Mouse (Mus musculus) embryonic facial prominence, embryonic 15.5 days (tissue): Measurements from ENCODE around the gene Glg1. TPM values are rescaled to one million over a fixed set of nuclear protein-coding genes. Genes with fewer than 3 reads are reported as not detected.

Experiments used
- ATAC-seq: fragments of 200-750 bp; cut with Nextera tagmentation; 2 replicates; pipeline ENCODE4 v1.8.0; 2017; ENCODE audit warnings: low read depth, moderate TSS enrichment; ENCODE audit not compliant: insufficient number of reproducible peaks, low FRiP score, low TSS enrichment
- H3K27ac ChIP-seq: fragments of 300-500 bp; sonication (generic); replicated peaks from 2 replicates; pipeline ENCODE4 v1.5.1; 2015; ENCODE audit warnings: mild to moderate bottlenecking, inconsistent platforms
- H3K27me3 ChIP-seq: fragments of 300-500 bp; sonication (generic); 2 replicates; pipeline ENCODE4 v1.6.1; 2015; ENCODE audit warnings: inconsistent platforms
- H3K36me3 ChIP-seq: fragments of 300-500 bp; sonication (generic); 2 replicates; pipeline ENCODE4 v1.6.1; 2015; ENCODE audit warnings: mild to moderate bottlenecking, inconsistent platforms
- H3K4me1 ChIP-seq: fragments of 300-500 bp; sonication (generic); 2 replicates; pipeline ENCODE4 v1.6.1; 2015; ENCODE audit warnings: inconsistent platforms
- H3K4me2 ChIP-seq: fragments of 300-500 bp; sonication (generic); replicated peaks from 2 replicates; pipeline ENCODE4 v1.6.1; 2015; ENCODE audit warnings: mild to moderate bottlenecking, inconsistent platforms
- H3K4me3 ChIP-seq: fragments of 300-500 bp; sonication (generic); replicated peaks from 2 replicates; pipeline ENCODE4 v1.5.1; 2015; ENCODE audit warnings: mild to moderate bottlenecking, inconsistent platforms
- H3K9ac ChIP-seq: fragments of 300-500 bp; sonication (generic); 2 replicates; pipeline ENCODE4 v1.6.1; 2015; ENCODE audit warnings: inconsistent platforms
- H3K9me3 ChIP-seq: fragments of 300-500 bp; sonication (generic); replicated peaks from 2 replicates; pipeline ENCODE4 v1.6.1; 2016; ENCODE audit warnings: inconsistent platforms
- WGBS: fragments of 180-500 bp; shearing (Covaris S2); methylation state at CpG from one replicate; pipeline ENCODE4 v1.1.7; 2015; 5-methylcytosine and 5-hydroxymethylcytosine counted together
- microRNA-seq: library from miRNA; unstranded; fragments of <30 nt; microRNA quantifications from one replicate; pipeline ENCODE4, GENCODE M21; 2016; ENCODE audit warnings: borderline number of aligned reads
- polyA plus RNA-seq: library from polyadenylated mRNA; unstranded; fragments of >200 nt; fragmentation: Nextera tagmentation; extraction: Ambion mirVana; gene quantifications from 2 replicates; pipeline ENCODE4 v1.2.1, GENCODE M21; 2015

Glg1 gene
- polyA plus RNA-seq, 1 experiment from 2014 or later, result 80.6 TPM

GRCm38 (mm10) chr8:111130756-111131155, 128.3 kb downstream of the Glg1 start:
- H3K4me1 ChIP-seq, result no peaks in the 10 kb centered on the region
- H3K27me3 ChIP-seq, result no peaks in the 10 kb centered on the region
- no peaks in the 10 kb centered on the region for H3K9me3 ChIP-seq
- no peak overlapping the region for H3K4me2 ChIP-seq
- no peak overlapping the region for H3K4me3 ChIP-seq
- no peak overlapping the region for H3K27ac ChIP-seq
- peaks cover 75% of the 10 kb centered on the region for H3K36me3 ChIP-seq
- no peak overlapping the region for H3K9ac ChIP-seq
- WGBS, result 77% methylated on average over 2 of the region's 2 CpGs
- no peak for ATAC-seq

- H3K4me1 ChIP-seq, result no peaks in the 10 kb centered on the region
- no peak overlapping the region for H3K27ac ChIP-seq
- H3K4me3 ChIP-seq, result no peak overlapping the region
- 85% methylated on average over 3 of the region's 3 CpGs for WGBS
- no peak overlapping the region for H3K9ac ChIP-seq
- no peaks in the 10 kb centered on the region for H3K9me3 ChIP-seq
- ATAC-seq, result no peak
- no peak overlapping the region for H3K4me2 ChIP-seq
- H3K27me3 ChIP-seq, result no peaks in the 10 kb centered on the region
- H3K36me3 ChIP-seq, result peaks cover 83% of the 10 kb centered on the region
Observed at GRCm38 (mm10) chr8:111119481-111119880, 139.5 kb downstream of the Glg1 start.

- 92% methylated on average over 5 of the region's 5 CpGs for WGBS
- H3K4me2 ChIP-seq, result no peak overlapping the region
- no peaks in the 10 kb centered on the region for H3K4me1 ChIP-seq
- no peak overlapping the region for H3K4me3 ChIP-seq
- H3K9ac ChIP-seq, result no peak overlapping the region
- H3K36me3 ChIP-seq, result peaks cover 66% of the 10 kb centered on the region
- no peak overlapping the region for H3K27ac ChIP-seq
- ATAC-seq, result no peak
- H3K9me3 ChIP-seq, result no peaks in the 10 kb centered on the region
- no peaks in the 10 kb centered on the region for H3K27me3 ChIP-seq
Observed at GRCm38 (mm10) chr8:111114891-111115290, 144.1 kb downstream of the Glg1 start.

Small RNA genes within 50 kb of the gene (microRNA-seq; reads per million reads assigned to microRNA genes)
- not detected for gene Gm23193

Other genes starting within 250 kb of the Glg1 start
- gene Ddx19b, start 227.5 kb downstream of the Glg1 start, polyA plus RNA-seq, result 5.3 and 6.0 TPM in 2 replicates
- 46.8 and 58.1 TPM in 2 replicates for gene Aars, start 226.1 kb downstream of the Glg1 start, polyA plus RNA-seq
- 16.4 and 17.3 TPM in 2 replicates for gene Exosc6, start 202.9 kb downstream of the Glg1 start, polyA plus RNA-seq
- 0.09 TPM in 1 of 2 replicates, not detected in the other for gene Clec18a, start 166.8 kb downstream of the Glg1 start, polyA plus RNA-seq
- gene Pdpr, start 164.6 kb downstream of the Glg1 start, polyA plus RNA-seq, result 8.9 and 9.7 TPM in 2 replicates
- gene Rfwd3, start 41.0 kb upstream of the Glg1 start, polyA plus RNA-seq, result 40.4 and 44.2 TPM in 2 replicates
- 1.2 and 1.3 TPM in 2 replicates for gene Mlkl, start 79.0 kb upstream of the Glg1 start, polyA plus RNA-seq
- gene Fa2h, start 134.6 kb upstream of the Glg1 start, polyA plus RNA-seq, result 0.16 and 0.98 TPM in 2 replicates